Mouse (Mus musculus) ES-Bruce4 (cell line): ENCODE measurements at regions not wholly inside any gene's neighbourhood (a gene's known extent, or its start where the extent isn't known, plus 50 kb on each side); places are given as distances from the start of the nearest gene placed in this dataset.

Experiments used
- CTCF ChIP-seq: IDR thresholded peaks from one replicate; pipeline ENCODE4 v1.8.1; 2011; ENCODE audit warnings: low read depth, low read length
- EP300 ChIP-seq: IDR thresholded peaks from 2 replicates; pipeline ENCODE4 v1.6.1; 2011; ENCODE audit warnings: low read depth, low read length; ENCODE audit not compliant: insufficient read depth
- POLR2A ChIP-seq: IDR thresholded peaks from one replicate; pipeline ENCODE4 v1.8.1; 2011; ENCODE audit warnings: low read length; ENCODE audit not compliant: insufficient read depth

DNA sequence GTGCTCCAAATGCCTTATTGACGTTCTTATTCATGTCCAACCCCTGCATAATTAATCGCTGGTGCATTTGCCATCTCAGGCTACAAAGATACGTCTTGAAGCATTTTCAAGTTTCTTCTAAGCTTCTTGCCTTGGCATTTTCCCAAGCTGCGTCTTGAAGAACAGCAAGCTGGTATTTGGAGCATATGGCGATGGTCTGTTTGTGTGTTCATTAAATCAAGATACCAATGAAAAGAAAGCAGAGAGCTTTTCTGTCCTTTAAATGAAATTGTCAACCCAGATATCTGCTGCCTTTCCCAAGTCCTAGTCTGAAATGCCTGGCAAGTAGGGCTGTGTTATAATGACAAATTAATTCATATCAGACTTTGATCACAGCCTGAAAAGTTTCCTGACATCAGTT, 502.4 kb downstream of the Tmem38b start:
- TF ChIP-seq POLR2A, result no peak
- TF ChIP-seq CTCF, result no peak
- TF ChIP-seq EP300, result no peak
